Mouse (Mus musculus) intestine, postnatal 0 days (tissue): Measurements from ENCODE around the gene Capn2. TPM values are rescaled to one million over a fixed set of nuclear protein-coding genes. Genes with fewer than 3 reads are reported as not detected.
A peak's percentile ranks its signal among the peaks of the same experiment; 100 is the strongest.

Experiments
- ATAC-seq: fragments of 200-750 bp; cut with Nextera tagmentation; 2 replicates; pipeline ENCODE4 v1.8.0; 2017; ENCODE audit warnings: mild to moderate bottlenecking, moderate TSS enrichment, moderate library complexity
- H3K27ac ChIP-seq: fragments of 300-500 bp; sonication (generic); 2 replicates; pipeline ENCODE4 v1.5.1; 2014; ENCODE audit warnings: mild to moderate bottlenecking, low read depth, low read length, moderate library complexity
- H3K27me3 ChIP-seq: fragments of 300-500 bp; sonication (generic); replicated peaks from 2 replicates; pipeline ENCODE4 v1.6.1; 2014; ENCODE audit warnings: low read length, mixed read lengths; ENCODE audit not compliant: control insufficient read depth, insufficient read depth
- H3K36me3 ChIP-seq: fragments of 300-500 bp; sonication (generic); 2 replicates; pipeline ENCODE4 v1.6.1; 2014; ENCODE audit warnings: mild to moderate bottlenecking, moderate library complexity; ENCODE audit not compliant: control insufficient read depth, insufficient read depth
- H3K4me1 ChIP-seq: fragments of 300-500 bp; sonication (generic); replicated peaks from 2 replicates; pipeline ENCODE4 v1.6.1; 2014; ENCODE audit warnings: antibody characterized with exemption, low read length, mixed read lengths; ENCODE audit not compliant: control insufficient read depth, insufficient read depth
- H3K4me2 ChIP-seq: fragments of 300-500 bp; sonication (generic); replicated peaks from 2 replicates; pipeline ENCODE4 v1.6.1; 2014; ENCODE audit warnings: low read depth, mild to moderate bottlenecking, moderate library complexity
- H3K4me3 ChIP-seq: fragments of 300-500 bp; sonication (generic); 2 replicates; pipeline ENCODE4 v1.5.1; 2014; ENCODE audit warnings: low read depth, low read length
- H3K9ac ChIP-seq: fragments of 300-500 bp; sonication (generic); 2 replicates; pipeline ENCODE4 v1.6.1; 2014; ENCODE audit warnings: mild to moderate bottlenecking, low read depth, low read length
- H3K9me3 ChIP-seq: fragments of 300-500 bp; sonication (generic); 2 replicates; pipeline ENCODE4 v1.6.1; 2016; ENCODE audit warnings: mixed run types; ENCODE audit not compliant: control insufficient read depth
- CTCF ChIP-seq: sonication (generic); IDR thresholded peaks from 2 replicates; pipeline ENCODE4 v1.5.1; 2016; ENCODE audit warnings: low read depth, mild to moderate bottlenecking, control low read depth, antibody characterized with exemption, moderate library complexity
- WGBS: fragments of 180-500 bp; shearing (Covaris S2); extraction: QIAGEN DNeasy Blood & Tissue Kit; methylation state at CpG from one replicate; pipeline ENCODE4 v1.1.7; 2014; 5-methylcytosine and 5-hydroxymethylcytosine counted together
- polyA plus RNA-seq: library from polyadenylated mRNA; unstranded; fragments of >200 nt; fragmentation: Nextera tagmentation; extraction: Ambion mirVana; gene quantifications from 2 replicates; pipeline ENCODE4 v1.2.1, GENCODE M21; 2015

Capn2 gene
- polyA plus RNA-seq, 1 experiment from 2014 or later = 34.0 TPM

DNA sequence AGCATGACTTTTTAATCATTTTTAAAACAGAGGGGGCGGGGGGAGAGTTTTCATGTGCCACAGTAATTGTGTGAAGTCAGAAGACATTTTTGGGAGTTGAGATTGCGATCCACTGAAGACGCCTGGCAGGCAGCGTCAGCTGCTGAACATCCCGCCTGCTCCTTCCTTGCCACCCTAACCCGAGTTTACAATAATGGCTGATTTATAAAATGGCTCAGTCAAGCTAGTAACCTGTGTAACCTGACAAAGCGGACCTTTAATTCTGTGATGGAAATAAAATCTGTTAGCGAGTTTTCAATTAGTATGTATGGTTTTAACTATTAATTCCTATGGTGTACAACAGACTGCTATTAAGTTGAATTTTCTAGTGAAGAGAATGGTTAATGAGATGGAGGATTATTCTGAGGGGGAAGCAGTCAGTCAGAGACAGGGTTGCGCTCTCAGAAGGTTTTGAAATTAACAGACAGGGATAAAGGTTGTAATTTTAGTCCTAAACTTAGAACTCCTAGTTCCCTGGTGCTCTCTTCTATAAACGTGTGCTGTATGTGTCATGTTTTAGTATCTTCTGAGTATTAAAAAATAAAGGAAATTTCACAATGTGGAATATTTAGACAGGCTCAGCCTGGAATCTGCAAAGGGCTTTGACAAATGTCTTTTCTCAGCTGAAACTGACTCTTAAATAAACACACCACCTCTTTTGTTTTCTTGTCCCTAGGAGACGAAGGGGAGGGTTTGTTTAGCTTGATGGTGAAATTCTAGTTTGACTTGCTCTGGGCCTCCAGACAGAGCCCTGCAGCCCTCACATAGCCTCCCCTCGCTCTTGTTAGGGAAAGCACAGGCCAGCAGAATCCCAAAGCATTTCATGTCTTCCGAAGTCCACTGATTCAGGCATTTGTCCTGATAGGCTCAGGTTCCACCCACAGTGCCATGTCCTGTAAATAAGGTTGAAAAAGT lies 56.8 kb downstream of the Capn2 start:
- Histone ChIP-seq H3K27ac (peak overlapping the region; percentile 15; the same call in 1 of the 2 replicates), H3K36me3 (peaks cover 27% of the 10 kb centered on the region), H3K9me3 (no peaks in the 10 kb centered on the region), H3K4me2 (no peak overlapping the region), H3K4me1 (no peaks in the 10 kb centered on the region), H3K27me3 (no peaks in the 10 kb centered on the region), H3K9ac (no peak overlapping the region), H3K4me3 (no peak overlapping the region)
- ATAC-seq = no peak
- TF ChIP-seq CTCF = no peak
- WGBS = 56% methylated on average over 13 of the region's 13 CpGs

DNA sequence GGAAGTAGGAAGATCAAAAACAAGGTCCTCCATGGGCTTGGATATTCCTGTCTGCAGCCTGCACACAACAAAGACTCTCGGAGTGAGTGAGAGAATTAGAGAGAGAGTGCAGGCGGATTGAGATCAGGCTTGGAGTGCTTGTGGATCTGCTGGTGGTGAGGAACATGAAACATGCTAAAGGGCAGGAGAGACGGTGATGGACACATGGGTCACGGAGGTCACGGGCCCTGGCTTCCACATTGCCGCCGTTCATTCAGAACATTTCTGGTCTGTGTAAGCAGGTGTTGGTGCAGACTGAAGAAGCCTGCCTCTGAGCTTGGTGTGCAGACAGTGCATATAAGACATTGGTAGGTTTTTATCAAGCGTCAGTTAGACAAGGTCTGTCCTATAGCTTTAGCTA lies 58.0 kb downstream of the Capn2 start:
- no peak for TF ChIP-seq CTCF
- Histone ChIP-seq H3K27ac (no peak overlapping the region), H3K27me3 (no peaks in the 10 kb centered on the region), H3K9me3 (no peaks in the 10 kb centered on the region), H3K36me3 (peaks cover 33% of the 10 kb centered on the region), H3K4me1 (no peaks in the 10 kb centered on the region), H3K4me2 (no peak overlapping the region), H3K4me3 (no peak overlapping the region), H3K9ac (no peak overlapping the region)
- no peak for ATAC-seq
- WGBS = 70% methylated on average over 8 of the region's 8 CpGs

DNA sequence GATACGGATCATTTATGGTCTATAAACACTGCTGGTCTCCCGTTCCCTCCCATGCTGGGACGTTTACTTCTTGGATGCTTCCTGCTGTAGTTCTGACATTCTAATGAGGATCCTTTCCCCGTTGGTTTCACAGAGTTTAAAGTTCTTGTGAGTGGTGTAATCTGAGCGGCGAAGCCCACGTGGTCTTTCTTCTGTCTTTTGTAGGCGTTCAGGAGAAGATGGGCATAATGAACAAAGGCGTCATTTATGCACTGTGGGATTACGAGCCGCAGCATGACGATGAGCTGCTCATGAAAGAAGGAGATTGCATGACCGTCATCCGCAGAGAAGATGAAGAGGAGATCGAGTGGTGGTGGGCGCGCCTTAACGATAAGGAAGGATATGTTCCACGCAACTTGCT lies 58.9 kb downstream of the Capn2 start:
- whole genome bisulfite sequencing = 75% methylated on average over 19 of the region's 19 CpGs
- H3K9me3 ChIP-seq = no peaks in the 10 kb centered on the region
- H3K4me3 ChIP-seq = no peak overlapping the region
- H3K4me2 ChIP-seq = no peak overlapping the region
- no peaks in the 10 kb centered on the region for H3K4me1 ChIP-seq
- no peak for TF ChIP-seq CTCF
- no peaks in the 10 kb centered on the region for H3K27me3 ChIP-seq
- peaks cover 40% of the 10 kb centered on the region for H3K36me3 ChIP-seq
- H3K27ac ChIP-seq = no peak overlapping the region; the same call in 1 of the 2 replicates
- no peak for ATAC-seq
- no peak overlapping the region for H3K9ac ChIP-seq

DNA sequence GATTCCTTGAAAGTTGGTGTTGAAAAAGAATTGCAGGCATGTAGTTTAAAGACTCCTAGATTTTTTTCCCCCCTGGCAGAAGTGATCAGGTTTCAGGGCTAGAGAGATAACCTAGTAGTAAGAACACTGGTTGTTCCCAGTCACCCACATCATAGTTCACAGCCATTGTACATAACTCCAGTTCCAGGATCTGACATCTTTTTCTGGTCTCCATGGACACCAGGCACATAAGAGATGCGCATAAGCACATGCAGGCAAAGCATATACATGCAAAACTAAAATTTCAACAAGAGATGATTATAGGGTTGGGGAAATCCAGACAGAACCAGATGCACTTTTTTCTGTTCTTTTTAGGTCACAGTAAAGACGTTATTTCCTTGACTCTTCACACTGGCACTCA lies 62.3 kb downstream of the Capn2 start:
- H3K4me2 ChIP-seq = no peak overlapping the region
- no peak for ATAC-seq

DNA sequence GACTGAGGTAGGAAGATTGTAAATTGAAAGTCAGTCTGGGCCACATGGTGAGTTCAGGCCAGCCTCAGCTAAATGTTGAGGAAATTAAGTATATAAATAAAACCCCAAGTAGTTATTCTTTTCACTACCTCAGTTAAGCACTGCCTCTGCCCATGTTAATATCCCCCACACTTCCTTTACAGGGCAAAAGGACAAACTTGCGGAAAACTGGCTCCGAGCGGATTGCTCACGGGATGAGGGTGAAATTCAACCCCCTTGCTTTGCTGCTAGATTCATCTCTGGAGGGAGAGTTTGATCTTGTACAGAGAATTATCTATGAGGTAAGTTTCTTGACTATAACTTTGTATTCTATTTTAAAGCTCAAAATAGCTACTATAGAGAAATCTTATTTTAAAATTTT lies 64.9 kb downstream of the Capn2 start:
- Histone ChIP-seq H3K4me1 (no peaks in the 10 kb centered on the region), H3K9me3 (no peaks in the 10 kb centered on the region), H3K36me3 (peaks cover 49% of the 10 kb centered on the region), H3K27ac (no peak overlapping the region), H3K27me3 (no peaks in the 10 kb centered on the region), H3K4me2 (no peak overlapping the region), H3K9ac (no peak overlapping the region), H3K4me3 (no peak overlapping the region)
- WGBS = 82% methylated on average over 4 of the region's 4 CpGs
- TF ChIP-seq CTCF = no peak
- no peak for ATAC-seq

More for the DNA sequence above, 62.3 kb downstream of the Capn2 start:
- Histone ChIP-seq H3K4me1 (no peaks in the 10 kb centered on the region), H3K36me3 (peaks cover 42% of the 10 kb centered on the region), H3K9me3 (no peaks in the 10 kb centered on the region), H3K27me3 (no peaks in the 10 kb centered on the region), H3K27ac (no peak overlapping the region), H3K4me3 (no peak overlapping the region), H3K9ac (no peak overlapping the region)
- 86% methylated on average over 2 of the region's 2 CpGs for WGBS
- no peak for TF ChIP-seq CTCF

DNA sequence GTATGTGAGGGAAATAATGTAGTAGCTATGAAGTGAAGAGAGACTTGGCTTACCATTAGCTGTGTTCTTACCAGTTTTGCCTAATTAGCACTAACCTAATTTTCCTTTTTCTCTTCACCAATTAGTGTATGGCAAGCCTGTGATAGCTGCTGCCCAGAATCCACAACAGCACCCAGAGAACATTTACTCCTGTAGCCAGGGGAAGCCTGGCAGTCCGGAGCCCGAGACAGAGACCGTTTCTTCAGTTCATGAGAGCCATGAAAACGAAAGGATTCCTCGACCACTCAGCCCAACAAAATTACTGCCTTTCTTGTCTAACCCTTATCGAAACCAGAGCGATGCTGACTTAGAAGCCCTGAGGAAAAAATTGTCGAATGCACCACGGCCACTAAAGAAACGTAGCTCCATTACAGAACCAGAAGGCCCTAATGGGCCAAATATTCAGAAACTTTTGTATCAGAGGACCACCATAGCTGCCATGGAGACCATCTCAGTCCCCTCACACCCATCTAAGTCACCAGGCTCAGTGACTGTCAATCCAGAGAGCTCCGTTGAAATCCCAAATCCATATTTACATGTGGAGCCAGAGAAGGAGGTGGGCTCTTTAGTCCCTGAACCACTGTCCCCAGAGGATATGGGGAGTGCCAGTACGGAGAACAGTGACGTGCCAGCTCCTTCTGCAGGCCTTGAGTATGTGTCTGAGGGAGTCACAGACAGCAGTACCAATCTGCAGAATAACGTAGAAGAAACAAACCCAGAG lies 69.0 kb downstream of the Capn2 start:
- Histone ChIP-seq H3K27ac (no peak overlapping the region), H3K27me3 (no peaks in the 10 kb centered on the region), H3K4me2 (no peak overlapping the region), H3K9ac (no peak overlapping the region), H3K36me3 (peaks cover 63% of the 10 kb centered on the region), H3K4me1 (no peaks in the 10 kb centered on the region), H3K4me3 (no peak overlapping the region), H3K9me3 (no peaks in the 10 kb centered on the region)
- no peak for TF ChIP-seq CTCF
- 93% methylated on average over 14 of the region's 14 CpGs for WGBS
- no peak for ATAC-seq
